Mouse (Mus musculus) forebrain, embryonic 11.5 days (tissue): ENCODE results near the gene Dhx37. TPM values are rescaled to one million over a fixed set of nuclear protein-coding genes. Genes with fewer than 3 reads are reported as not detected.

Experiments
- microRNA-seq: library from miRNA; unstranded; fragments of <30 nt; microRNA quantifications from one replicate; pipeline ENCODE4, GENCODE M21; 2016; ENCODE audit not compliant: insufficient number of aligned reads
- polyA plus RNA-seq: library from polyadenylated mRNA; unstranded; fragments of >200 nt; fragmentation: Nextera tagmentation; extraction: Ambion mirVana; gene quantifications from 2 replicates; pipeline ENCODE4 v1.2.1, GENCODE M21; 2014

Gene Dhx37
- polyA plus RNA-seq, 1 experiment from 2014 or later = 15.7 TPM

Small RNA genes lying within 50 kb of the gene (microRNA-seq; reads per million reads assigned to microRNA genes)
- gene Gm27551 = not detected

Other genes with a start within 250 kb of the Dhx37 start
- gene Scarb1, start 93.0 kb downstream of the Dhx37 start, polyA plus RNA-seq = 43.7 and 45.7 TPM in 2 replicates
- 0.23 and 0.65 TPM in 2 replicates for gene Gm10382, start 44.8 kb downstream of the Dhx37 start, polyA plus RNA-seq
- gene Ubc, start 43.9 kb downstream of the Dhx37 start, polyA plus RNA-seq = 1,042 and 1,121 TPM in 2 replicates
- gene Bri3bp, start 7.4 kb upstream of the Dhx37 start, polyA plus RNA-seq = 44.1 TPM in 2 replicates
- gene Aacs, start 41.7 kb upstream of the Dhx37 start, polyA plus RNA-seq = 55.4 and 56.6 TPM in 2 replicates
- gene Tmem132b, start 97.7 kb upstream of the Dhx37 start, polyA plus RNA-seq = 0.67 and 1.0 TPM in 2 replicates